Mouse (Mus musculus): ENCODE results near the gene Taok2. TPM values are rescaled to one million over a fixed set of nuclear protein-coding genes. Genes with fewer than 3 reads are reported as not detected.

Taok2 gene
- 100 to 1,000 TPM in 1 of 2 experiments, 10 to 100 TPM in 1; 99.5 to 101 TPM for total RNA-seq (2023)

GRCm38 (mm10) chr7:126884286-126885164 is at the start of gene Taok2:
Taok2 (minus strand) TSS chr7:126884703.

DNA sequence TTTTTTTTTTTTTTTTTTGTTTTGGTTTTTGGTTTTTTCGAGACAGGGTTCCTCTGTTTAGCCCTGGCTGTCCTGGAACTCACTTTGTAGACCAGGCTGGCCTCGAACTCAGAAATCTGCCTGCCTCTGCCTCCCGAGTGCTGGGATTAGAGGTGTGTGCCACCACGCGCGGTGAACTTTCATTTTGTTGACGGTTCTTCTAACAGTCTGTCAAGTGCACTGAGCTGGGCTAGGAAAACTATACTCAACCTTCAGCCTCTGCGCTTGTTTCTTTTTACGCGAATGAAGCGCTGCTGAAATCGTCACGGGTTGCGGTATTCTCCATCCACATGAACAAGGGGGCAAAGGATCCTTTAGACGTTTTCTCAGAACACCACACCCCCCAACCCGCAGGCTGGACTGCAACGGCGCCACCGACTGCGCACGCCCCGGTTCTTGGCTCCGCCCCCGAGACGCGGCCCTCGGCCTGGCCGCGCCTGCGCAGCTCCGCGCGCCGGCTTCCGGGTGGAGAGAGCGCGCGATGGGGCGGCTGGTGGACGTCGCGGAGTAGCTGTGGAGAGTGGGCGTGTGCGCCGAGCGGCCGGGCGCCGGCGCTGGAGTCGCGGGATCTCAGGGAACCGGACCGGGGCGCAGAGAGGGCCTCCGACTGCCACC is 44.0 kb upstream of the Taok2 start, which contains the start of gene Kctd13:
Gene Kctd13 (plus strand): TSS at position 496 of the 654 bp plus-strand sequence.

GRCm38 (mm10) chr7:126922624-126923060 is 38.1 kb upstream of the Taok2 start, which contains the start of gene Tmem219:
Tmem219 (minus strand) TSS chr7:126922917.

GRCm38 (mm10) chr7:126862147-126862784 is 22.2 kb downstream of the Taok2 start, which contains the start of gene Ino80e:
Ino80e (minus strand) TSS chr7:126862377.

GRCm38 (mm10) chr7:126861429-126862130 is 22.9 kb downstream of the Taok2 start, which contains the start of gene Hirip3:
Hirip3 (plus strand) TSS chr7:126861972.

DNA sequence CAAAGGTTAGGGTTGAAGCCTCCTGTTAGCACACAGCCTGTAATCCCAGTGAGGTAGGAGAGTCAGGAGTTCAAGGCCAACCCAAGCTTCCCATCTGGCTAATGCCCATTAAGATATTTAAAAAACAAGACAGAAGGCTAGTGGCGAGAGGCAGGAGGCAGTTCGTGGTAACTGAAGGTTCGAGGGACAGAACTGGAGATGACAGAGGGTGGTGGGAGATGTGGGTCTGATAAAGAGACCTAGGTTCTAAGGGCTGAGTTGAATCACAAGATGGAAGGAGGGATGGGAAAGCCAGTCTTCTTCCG is 37.4 kb downstream of the Taok2 start, which contains the start of gene Doc2a:
Gene Doc2a (plus strand): TSS at position 301 of the 305 bp plus-strand sequence.

DNA sequence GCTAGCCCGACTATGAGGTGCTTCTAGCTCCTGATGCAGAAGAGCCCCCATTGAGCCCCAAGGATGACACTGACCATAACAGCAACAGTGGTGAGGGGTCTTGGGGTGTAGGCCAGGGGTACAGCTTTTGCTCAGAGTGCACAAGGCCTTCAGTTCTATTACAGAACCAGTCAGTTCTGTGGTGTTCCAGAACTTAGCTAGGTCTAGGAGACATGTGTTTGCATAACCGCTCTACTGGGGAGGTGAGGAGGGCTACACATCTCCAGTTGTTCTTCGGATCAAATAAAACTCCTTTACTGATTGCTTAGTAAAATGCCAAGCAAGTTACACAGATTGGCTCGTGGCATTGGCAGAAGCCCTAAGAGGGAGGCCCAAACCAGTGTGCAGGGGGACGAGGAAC is 53.0 kb downstream of the Taok2 start, which contains the start of gene 4930451I11Rik:
Gene 4930451I11Rik (minus strand): TSS at position 101 of the 400 bp plus-strand sequence.

Other genes starting within 250 kb of the Taok2 start
- gene Sgf29, start 235.4 kb downstream of the Taok2 start, total RNA-seq (2023) = 10 to 100 TPM; 71.9 to 77.9 TPM
- not detected for gene Sult1a1, start 208.3 kb downstream of the Taok2 start, total RNA-seq (2023)
- 10 to 100 TPM; 96.7 to 97.7 TPM for gene Bola2, start 189.3 kb downstream of the Taok2 start, total RNA-seq (2023)
- gene Slx1b, start 188.9 kb downstream of the Taok2 start, total RNA-seq (2023) = 1 to 10 TPM; 6.6 to 10.0 TPM
- gene Coro1a, start 176.9 kb downstream of the Taok2 start, total RNA-seq (2023) = 1,000 to 10,000 TPM; 1,399 to 1,442 TPM
- 10 to 100 TPM; 44.4 to 44.7 TPM for gene Mapk3, start 125.1 kb downstream of the Taok2 start, total RNA-seq (2023)
- gene Gdpd3, start 118.4 kb downstream of the Taok2 start, total RNA-seq (2023) = 1 to 10 TPM; 2.8 to 5.7 TPM
- 100 to 1,000 TPM; 274 to 280 TPM for gene Ypel3, start 107.7 kb downstream of the Taok2 start, total RNA-seq (2023)
- gene Tbx6, start 103.2 kb downstream of the Taok2 start, total RNA-seq (2023) = 10 to 100 TPM; 11.8 to 12.3 TPM
- 100 to 1,000 TPM; 276 to 290 TPM for gene Ppp4c, start 92.2 kb downstream of the Taok2 start, total RNA-seq (2023)
- not detected for gene Fam57b, start 87.0 kb downstream of the Taok2 start, total RNA-seq (2023)
- not detected for gene 4930451I11Rik, start 53.1 kb downstream of the Taok2 start, total RNA-seq (2023)
- not detected for gene Doc2a, start 37.3 kb downstream of the Taok2 start, total RNA-seq (2023)
- 10 to 100 TPM; 26.6 to 34.7 TPM for gene Hirip3, start 22.7 kb downstream of the Taok2 start, total RNA-seq (2023)
- gene Ino80e, start 22.3 kb downstream of the Taok2 start, total RNA-seq (2023) = 10 to 100 TPM; 93.9 to 94.9 TPM
- 10 to 100 TPM; 48.7 to 52.4 TPM for gene Tmem219, start 38.2 kb upstream of the Taok2 start, total RNA-seq (2023)
- gene Kctd13, start 44.2 kb upstream of the Taok2 start, total RNA-seq (2023) = 10 to 100 TPM; 43.5 to 46.3 TPM
- not detected for gene Asphd1, start 64.9 kb upstream of the Taok2 start, total RNA-seq (2023)
- 1 to 10 TPM; 6.3 to 7.0 TPM for gene Sez6l2, start 65.9 kb upstream of the Taok2 start, total RNA-seq (2023)
- gene Cdipt, start 91.2 kb upstream of the Taok2 start, total RNA-seq (2023) = 10 to 100 TPM; 78.8 to 82.2 TPM
- 1 to 10 TPM in 1 of 2 experiments, under 1 TPM in 1; 0.81 to 1.7 TPM for gene Cdiptos, start 91.4 kb upstream of the Taok2 start, total RNA-seq (2023)
- 10 to 100 TPM; 48.6 to 50.8 TPM for gene Mvp, start 129.9 kb upstream of the Taok2 start, total RNA-seq (2023)
- 1 to 10 TPM in 1 of 2 experiments, not detected in 1; 2.8 TPM for gene Pagr1b, start 131.8 kb upstream of the Taok2 start, total RNA-seq (2023)
- gene Pagr1a, start 132.6 kb upstream of the Taok2 start, total RNA-seq (2023) = 10 to 100 TPM in 1 of 2 experiments, 1 to 10 TPM in 1; 4.6 to 47.0 TPM
- gene Gm42742, start 136.4 kb upstream of the Taok2 start, total RNA-seq (2023) = 10 to 100 TPM; 16.6 to 46.2 TPM
- gene Prrt2, start 136.5 kb upstream of the Taok2 start, total RNA-seq (2023) = 1 to 10 TPM; 1.2 to 1.9 TPM
- 100 to 1,000 TPM; 251 to 254 TPM for gene Maz, start 142.3 kb upstream of the Taok2 start, total RNA-seq (2023)
- 1 to 10 TPM; 3.1 to 4.2 TPM for gene Kif22, start 157.8 kb upstream of the Taok2 start, total RNA-seq (2023)
- not detected for gene Zg16, start 202.6 kb upstream of the Taok2 start, total RNA-seq (2023)
- gene AI467606, start 206.7 kb upstream of the Taok2 start, total RNA-seq (2023) = 10 to 100 TPM; 69.0 to 74.5 TPM
- gene Qprt, start 237.5 kb upstream of the Taok2 start, total RNA-seq (2023) = 1 to 10 TPM in 1 of 2 experiments, under 1 TPM in 1; 0.52 to 1.5 TPM